Mouse (Mus musculus) liver, embryonic 11.5 days (tissue): ENCODE measurements around the gene Cdca3. TPM values are rescaled to one million over a fixed set of nuclear protein-coding genes. Genes with fewer than 3 reads are reported as not detected.
A peak's percentile ranks its signal among the peaks of the same experiment; 100 is the strongest.
"Not testable (repeated sequence)": the region's sequence is repeated elsewhere in the genome, so short reads cannot be mapped to it uniquely, and the experiment has no call there.

Experiments used
- ATAC-seq: fragments of 200-750 bp; cut with Nextera tagmentation; replicated peaks from 2 replicates; pipeline ENCODE4 v1.8.0; 2017; ENCODE audit warnings: moderate number of reproducible peaks, mild to moderate bottlenecking, moderate TSS enrichment, moderate library complexity; ENCODE audit not compliant: low FRiP score
- DNase-seq: peaks from one replicate; pipeline ENCODE4 v3.0.0-alpha.2; 2017; ENCODE audit warnings: low spot score
- H3K27ac ChIP-seq: fragments of 300-500 bp; sonication (generic); 2 replicates; pipeline ENCODE4 v1.5.1; 2014; ENCODE audit warnings: mild to moderate bottlenecking, low read depth, low read length, control low read depth
- H3K27me3 ChIP-seq: fragments of 300-500 bp; sonication (generic); replicated peaks from 2 replicates; pipeline ENCODE4 v1.6.1; 2014; ENCODE audit warnings: low read length, mixed read lengths; ENCODE audit not compliant: control insufficient read depth, insufficient read depth
- H3K36me3 ChIP-seq: fragments of 300-500 bp; sonication (generic); 2 replicates; pipeline ENCODE4 v1.6.1; 2014; ENCODE audit warnings: mild to moderate bottlenecking, low read length, moderate library complexity, mixed read lengths; ENCODE audit not compliant: control insufficient read depth, insufficient read depth
- H3K4me1 ChIP-seq: fragments of 300-500 bp; sonication (generic); replicated peaks from 2 replicates; pipeline ENCODE4 v1.6.1; 2014; ENCODE audit warnings: low read length, mixed read lengths; ENCODE audit not compliant: control insufficient read depth, insufficient read depth
- H3K4me2 ChIP-seq: fragments of 300-500 bp; sonication (generic); 2 replicates; pipeline ENCODE4 v1.6.1; 2014; ENCODE audit warnings: mild to moderate bottlenecking, control low read depth, moderate library complexity
- H3K4me3 ChIP-seq: fragments of 300-500 bp; sonication (generic); 2 replicates; pipeline ENCODE4 v1.5.1; 2014; ENCODE audit warnings: low read depth, low read length, control low read depth
- H3K9ac ChIP-seq: fragments of 300-500 bp; sonication (generic); 2 replicates; pipeline ENCODE4 v1.6.1; 2014; ENCODE audit warnings: low read depth, low read length, control low read depth
- H3K9me3 ChIP-seq: fragments of 300-500 bp; sonication (generic); 2 replicates; pipeline ENCODE4 v1.6.1; 2016; ENCODE audit warnings: low read length, inconsistent platforms, mixed read lengths; ENCODE audit not compliant: control insufficient read depth
- WGBS: fragments of 180-500 bp; shearing (Covaris S2); extraction: QIAGEN DNeasy Blood & Tissue Kit; methylation state at CpG from one replicate; pipeline ENCODE4 v1.1.7; 2014; 5-methylcytosine and 5-hydroxymethylcytosine counted together
- polyA plus RNA-seq: library from polyadenylated mRNA; unstranded; fragments of >200 nt; fragmentation: Nextera tagmentation; extraction: Ambion mirVana; gene quantifications from 2 replicates; pipeline ENCODE4 v1.2.1, GENCODE M21; 2014

The Cdca3 gene
- polyA plus RNA-seq, 1 experiment from 2014 or later: 223 TPM

DNA sequence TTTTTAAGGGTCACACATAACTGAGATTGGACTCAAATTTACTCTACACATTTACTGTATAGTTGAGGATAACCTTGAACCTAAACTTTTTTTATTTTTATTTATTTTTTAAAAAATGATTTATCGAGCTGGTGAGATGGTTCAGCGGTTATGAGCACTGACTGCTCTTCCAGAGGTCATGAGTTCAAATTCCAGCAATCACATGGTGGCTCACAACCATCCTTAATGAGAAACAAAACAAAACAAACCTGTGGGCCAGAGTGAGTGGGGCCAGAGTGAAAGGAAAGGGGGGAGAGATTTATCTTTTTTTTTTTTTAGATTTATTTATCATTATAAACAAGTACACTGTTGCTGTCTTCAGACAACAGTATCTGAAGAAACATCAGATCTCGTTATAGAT, 37.4 kb upstream of the Cdca3 start:
- ATAC-seq: no peak
- no peaks in the 10 kb centered on the region for H3K36me3 ChIP-seq
- H3K9me3 ChIP-seq: no peaks in the 10 kb centered on the region
- H3K27me3 ChIP-seq: no peaks in the 10 kb centered on the region
- H3K4me2 ChIP-seq: no peak overlapping the region
- H3K9ac ChIP-seq: no peak overlapping the region
- no peak overlapping the region for H3K27ac ChIP-seq
- H3K4me3 ChIP-seq: no peak overlapping the region
- 86% methylated on average over 3 of the region's 3 CpGs for WGBS
- peaks cover 5% of the 10 kb centered on the region; the same call in 1 of the 2 replicates for H3K4me1 ChIP-seq
- no peak for DNase-seq

DNA sequence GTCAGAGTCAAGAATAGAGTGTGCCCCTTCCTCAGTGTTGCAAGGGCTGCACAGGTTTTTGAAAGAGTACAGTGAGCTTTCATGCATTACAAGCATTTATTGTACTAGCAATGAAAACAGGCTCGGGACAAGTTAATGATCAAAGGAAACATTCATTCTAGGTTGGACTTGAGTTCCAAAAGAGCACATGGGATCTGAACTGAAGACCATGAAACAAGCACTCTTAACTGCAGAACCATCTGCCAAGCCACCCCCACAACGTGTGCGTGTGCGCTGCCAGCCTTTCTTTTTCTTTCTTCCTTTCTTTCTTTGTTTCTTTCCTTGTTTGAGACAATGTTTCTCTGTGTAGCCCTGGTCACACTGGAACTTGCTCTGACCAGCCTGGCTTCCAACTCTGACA, 33.6 kb upstream of the Cdca3 start:
- no peaks in the 10 kb centered on the region for H3K27me3 ChIP-seq
- 81% methylated on average over 4 of the region's 4 CpGs for WGBS
- H3K9ac ChIP-seq: no peak overlapping the region
- ATAC-seq: no peak
- H3K36me3 ChIP-seq: no peaks in the 10 kb centered on the region
- H3K27ac ChIP-seq: peak overlapping the region; percentile 34; the same call in 1 of the 2 replicates
- no peak overlapping the region for H3K4me3 ChIP-seq
- no peak overlapping the region for H3K4me2 ChIP-seq
- no peak for DNase-seq
- 0 out of 2 replicates have a peak, but pooled peaks cover 5% of the 10 kb centered on the region for H3K4me1 ChIP-seq
- no peaks in the 10 kb centered on the region for H3K9me3 ChIP-seq

DNA sequence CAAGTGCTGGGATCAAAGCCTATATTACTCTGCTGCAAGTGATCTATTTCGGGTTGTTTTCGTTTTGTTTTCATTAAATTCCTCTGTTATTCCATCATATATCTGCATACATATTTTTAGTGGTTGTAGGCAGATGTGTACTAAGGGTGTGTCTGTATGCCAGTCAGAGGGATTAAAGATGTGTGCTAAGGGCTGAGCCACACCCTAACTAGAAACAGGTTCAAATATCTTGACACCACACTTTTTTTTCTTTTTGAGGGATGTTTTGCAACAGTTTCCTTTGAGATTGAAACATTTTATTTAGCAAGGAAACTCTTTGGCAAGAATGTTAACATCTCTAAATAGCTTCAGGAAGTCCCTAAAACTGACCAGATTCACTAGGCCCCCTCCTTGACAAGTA, 33.1 kb upstream of the Cdca3 start:
- WGBS: 90% methylated on average over 2 of the region's 2 CpGs
- ATAC-seq: no peak
- H3K27ac ChIP-seq: peak overlapping the region; percentile 34; the same call in 1 of the 2 replicates

DNA sequence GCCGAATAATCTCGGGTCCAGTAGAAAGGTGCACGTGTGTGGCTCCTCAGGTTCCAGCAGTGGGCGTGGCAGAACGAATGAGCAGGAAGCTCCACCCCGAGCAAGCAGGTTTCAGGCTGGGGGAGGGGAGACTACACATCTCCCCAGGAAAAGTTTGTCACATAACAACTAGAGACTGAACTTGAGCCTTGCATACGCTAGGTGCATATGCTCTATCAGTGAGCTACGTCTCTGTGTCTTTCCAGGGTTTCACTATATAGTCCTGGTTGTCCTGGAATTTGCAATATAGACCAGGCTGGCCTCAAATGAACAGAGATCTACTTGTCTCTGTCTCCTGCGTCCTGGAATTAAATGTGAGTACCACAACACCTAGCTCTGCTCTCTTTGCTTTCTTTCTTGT, 26.9 kb upstream of the Cdca3 start:
- DNase-seq: not testable (repeated sequence)

More for the DNA sequence above, 33.1 kb upstream of the Cdca3 start:
- Histone ChIP-seq H3K4me3 (no peak overlapping the region), H3K9ac (no peak overlapping the region), H3K36me3 (no peaks in the 10 kb centered on the region), H3K27me3 (no peaks in the 10 kb centered on the region), H3K4me1 (0 out of 2 replicates have a peak, but pooled peaks cover 5% of the 10 kb centered on the region), H3K9me3 (no peaks in the 10 kb centered on the region), H3K4me2 (no peak overlapping the region)
- DNase-seq: no peak

DNA sequence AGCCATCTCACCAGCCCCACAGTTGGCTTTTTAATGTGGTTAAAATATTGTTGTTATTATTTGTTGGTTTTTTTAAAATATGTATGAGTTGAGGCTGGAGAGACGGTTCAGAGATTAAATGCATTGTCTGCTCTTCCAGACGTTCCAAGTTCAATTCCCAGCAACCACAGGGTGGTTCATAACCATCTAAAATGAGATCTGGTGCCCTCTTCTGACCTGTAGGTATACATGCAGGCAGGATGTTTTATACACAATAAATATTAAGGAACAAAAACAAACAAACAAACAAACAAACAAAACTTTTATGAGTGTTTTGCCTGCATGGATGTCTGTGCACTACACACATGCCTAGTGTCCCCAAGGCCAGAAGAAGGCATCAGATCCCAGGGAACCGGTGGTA, 26.3 kb upstream of the Cdca3 start:
- 65% methylated on average over 3 of the region's 3 CpGs for whole genome bisulfite sequencing
- Histone ChIP-seq H3K36me3 (no peaks in the 10 kb centered on the region), H3K27me3 (no peaks in the 10 kb centered on the region), H3K27ac (no peak overlapping the region), H3K4me1 (peaks cover 18% of the 10 kb centered on the region), H3K4me2 (no peak overlapping the region; the same call in 1 of the 2 replicates), H3K9ac (no peak overlapping the region), H3K9me3 (no peaks in the 10 kb centered on the region), H3K4me3 (no peak overlapping the region)
- ATAC-seq (no peak), DNase-seq (no peak)

More for the DNA sequence above, 26.9 kb upstream of the Cdca3 start:
- Histone ChIP-seq H3K9ac (peak overlapping the region; percentile 55), H3K4me2 (peak overlapping the region; percentile 65), H3K4me1 (peaks cover 13% of the 10 kb centered on the region), H3K4me3 (peak overlapping the region; percentile 28), H3K27ac (peak overlapping the region; percentile 77)
- WGBS: 13% methylated on average over 4 of the region's 9 CpGs
- H3K9me3 ChIP-seq, H3K36me3 ChIP-seq, H3K27me3 ChIP-seq: not testable (repeated sequence)
- peak; percentile 47 for ATAC-seq

DNA sequence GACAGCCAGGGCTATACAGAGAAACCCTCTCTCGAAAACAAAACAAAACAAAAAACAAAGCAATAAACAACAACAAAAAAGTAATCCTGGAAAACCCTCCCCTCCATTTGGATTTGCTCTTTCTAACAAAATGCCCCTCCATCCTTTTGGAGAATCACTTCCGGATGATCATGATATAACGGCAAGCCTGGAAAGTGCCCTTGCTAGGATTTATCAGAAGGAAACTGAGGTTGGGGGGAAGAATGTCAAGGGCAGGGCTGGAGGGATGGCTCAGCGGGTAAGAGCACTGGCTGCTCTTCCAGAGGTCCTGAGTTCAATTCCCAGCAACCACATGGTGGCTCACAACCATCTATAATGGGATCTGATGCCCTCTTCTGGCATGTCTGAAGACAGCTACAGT, 25.7 kb upstream of the Cdca3 start:
- 88% methylated on average over 4 of the region's 4 CpGs for WGBS

DNA sequence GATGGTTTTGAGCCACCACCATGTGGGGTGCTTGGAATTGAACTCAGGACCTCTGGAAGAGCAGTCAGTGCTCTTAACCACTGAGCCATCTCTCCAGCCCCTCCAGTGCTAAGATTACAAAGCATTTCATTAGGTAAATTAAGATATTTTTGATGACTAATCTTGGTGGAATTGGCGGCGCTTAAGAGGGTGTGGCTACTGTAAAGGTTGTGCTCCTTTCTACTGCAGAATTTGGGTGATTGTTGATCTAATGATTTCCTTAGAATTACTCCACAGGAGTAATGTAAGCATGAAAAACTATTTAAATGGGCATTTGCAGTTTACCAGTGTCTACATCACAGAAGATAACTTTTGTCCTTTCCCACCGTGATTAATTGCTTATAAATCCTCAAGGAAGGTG, 25.0 kb upstream of the Cdca3 start:
- Histone ChIP-seq H3K9ac (no peak overlapping the region), H3K27me3 (no peaks in the 10 kb centered on the region), H3K4me1 (peaks cover 20% of the 10 kb centered on the region), H3K9me3 (no peaks in the 10 kb centered on the region), H3K36me3 (no peaks in the 10 kb centered on the region), H3K27ac (no peak overlapping the region), H3K4me3 (no peak overlapping the region), H3K4me2 (no peak overlapping the region)
- 79% methylated on average over 3 of the region's 3 CpGs for WGBS
- ATAC-seq: no peak
- DNase-seq: no peak

More for the DNA sequence above, 25.7 kb upstream of the Cdca3 start:
- H3K4me1 ChIP-seq: peaks cover 20% of the 10 kb centered on the region
- not testable (repeated sequence) for DNase-seq, H3K4me2 ChIP-seq, H3K27ac ChIP-seq, H3K9me3 ChIP-seq, H3K36me3 ChIP-seq, ATAC-seq, H3K27me3 ChIP-seq, H3K4me3 ChIP-seq, H3K9ac ChIP-seq

DNA sequence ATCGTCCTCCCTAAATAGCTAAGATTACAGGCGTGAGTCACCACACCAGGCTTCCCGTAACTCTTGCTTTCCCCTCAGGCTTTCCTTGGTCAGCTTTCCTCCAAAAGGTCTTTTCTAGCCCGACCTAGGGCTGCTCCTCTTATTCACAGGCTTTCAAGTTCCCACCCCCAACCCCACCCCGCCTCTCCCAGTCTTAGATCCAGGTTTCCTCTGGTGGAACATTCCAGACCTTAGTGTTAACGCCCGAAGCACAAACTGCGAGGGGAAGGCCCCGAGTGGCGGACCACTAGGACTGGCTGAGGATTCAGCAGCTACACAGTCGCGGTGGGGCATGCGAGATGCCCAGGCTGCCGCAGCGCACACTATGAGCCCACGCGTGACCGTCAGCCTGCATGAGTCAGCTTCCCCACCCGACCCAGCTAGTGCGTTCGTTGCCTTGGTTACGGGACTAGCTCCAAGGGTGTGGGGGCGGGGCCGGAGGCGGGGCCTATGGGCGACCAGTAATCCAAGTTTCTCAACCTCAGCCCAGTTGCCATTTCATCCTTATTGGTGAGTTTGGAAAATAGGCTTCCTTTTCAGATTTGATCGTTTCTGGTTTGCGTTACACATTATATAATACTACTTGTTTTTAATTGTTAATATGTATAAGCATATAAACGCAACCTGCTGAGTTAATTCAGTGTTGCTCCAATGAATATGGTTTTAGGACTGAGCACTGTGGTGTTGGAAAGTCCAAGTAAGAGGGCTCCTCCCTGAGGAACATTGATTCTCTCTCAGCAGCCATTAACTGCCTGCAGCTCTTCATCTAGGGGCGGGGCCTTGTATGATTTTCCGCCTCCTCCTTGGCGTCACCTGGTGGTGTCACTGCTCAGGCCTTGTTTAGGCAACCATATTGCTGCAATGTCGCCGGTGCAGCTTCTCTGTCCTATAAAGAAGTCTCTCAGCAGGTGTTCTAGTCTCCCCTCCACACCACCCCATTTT, 23.7 kb upstream of the Cdca3 start:
- 2% methylated on average over 34 of the region's 34 CpGs for WGBS
- peak; percentile 90 for DNase-seq
- Histone ChIP-seq H3K4me1 (peaks cover 32% of the 10 kb centered on the region), H3K4me2 (peak overlapping the region; percentile 79), H3K4me3 (peak overlapping the region; percentile 47), H3K27ac (peak overlapping the region; percentile 83), H3K9me3 (no peaks in the 10 kb centered on the region), H3K36me3 (peaks cover 8% of the 10 kb centered on the region), H3K27me3 (no peaks in the 10 kb centered on the region), H3K9ac (peak overlapping the region; percentile 54)
- peak; percentile 64 for ATAC-seq
